In genomic region chr6:77638784-77639183, GRCm38 (mm10) we compare ENCODE assay signal across 26 mouse cellular contexts.
DNase-seq lines count a peak whose midpoint lies in the region; ATAC-seq and TF ChIP-seq lines count a peak whose summit lies in the region.
"Had no signal": no experiment of that assay in that cellular context is flagged by ENCODE, and none has a peak within 500 bp of the region (broad histone marks: within the 10 kb centered on the region; RNA-seq: fewer than 3 reads in every experiment).

No protein-coding gene starts in this region.

- no peaks in the 10 kb centered on the region for H3K36me3 ChIP-seq in lung, embryonic 14.5 days (ENCODE audit: insufficient read depth)
- H3K36me3 ChIP-seq: embryonic facial prominence, embryonic 12.5 days; G1E; heart, embryonic 12.5 days; midbrain, embryonic 12.5 days had no signal

- H3K9ac ChIP-seq in lung, embryonic 14.5 days, result no peak overlapping the region
- H3K9ac ChIP-seq: embryonic facial prominence, embryonic 12.5 days; heart, embryonic 12.5 days; hindbrain, embryonic 13.5 days; midbrain, embryonic 12.5 days had no signal

- H3K4me2 ChIP-seq in lung, embryonic 14.5 days, result no peak overlapping the region
- H3K4me2 ChIP-seq: embryonic facial prominence, embryonic 12.5 days; heart, embryonic 12.5 days; hindbrain, embryonic 13.5 days; midbrain, embryonic 12.5 days had no signal

- H3K9me3 ChIP-seq in lung, embryonic 14.5 days (ENCODE audit: low read depth, low read length), result no peaks in the 10 kb centered on the region
- H3K9me3 ChIP-seq: embryonic facial prominence, embryonic 12.5 days; heart, embryonic 12.5 days; hindbrain, embryonic 13.5 days; megakaryocyte, embryonic 14.5 days; midbrain, embryonic 12.5 days had no signal

- peak; percentile 44; the same call in 1 of the 2 replicates for ATAC-seq in frontal cortex, adult (ENCODE audit: low TSS enrichment)
- no peak for ATAC-seq in lung, embryonic 14.5 days (ENCODE audit: insufficient read depth)
- ATAC-seq: inflammation-experienced regulatory T-cells, adult 6 months had no signal

- no peak for TF ChIP-seq POLR2A in brain, embryonic 14.5 days (IDR thresholded peaks at IDR 0.05; ENCODE audit: borderline replicate concordance, extremely low read depth, insufficient read depth, insufficient read length, poor library complexity, severe bottlenecking)

- no peaks in the 10 kb centered on the region for H3K4me1 ChIP-seq in lung, embryonic 14.5 days (ENCODE audit: insufficient read depth)
- H3K4me1 ChIP-seq: embryonic facial prominence, embryonic 12.5 days; heart, embryonic 12.5 days; hindbrain, embryonic 13.5 days; megakaryocyte, embryonic 14.5 days; midbrain, embryonic 12.5 days had no signal

- peak; percentile 11; the same call in 1 of the 2 replicates for TF ChIP-seq CTCF in lung, embryonic 14.5 days (IDR thresholded peaks at IDR 0.05; ENCODE audit: low read depth)
- peak; percentile 18; the same call in 1 of the 2 replicates for TF ChIP-seq CTCF in brain, embryonic 14.5 days (IDR thresholded peaks at IDR 0.05; ENCODE audit: borderline replicate concordance, extremely low read depth, insufficient read depth, insufficient read length)

- WGBS in lung, embryonic 14.5 days, result 76% methylated on average over 2 of the region's 2 CpGs

- H3K27ac ChIP-seq in lung, embryonic 14.5 days (ENCODE audit: low read depth), result no peak overlapping the region
- H3K27ac ChIP-seq: embryonic facial prominence, embryonic 12.5 days; heart, adult 2 months; hindbrain, embryonic 13.5 days; midbrain, embryonic 12.5 days had no signal

- DNase-seq in cerebellum, postnatal 10 days, result peak; percentile 33
- no peak for DNase-seq in cerebellum, adult 9-10 months
- DNase-seq in frontal cortex, postnatal 25 days (ENCODE audit: low spot score in 2 of 2), result no peak
- peak; percentile 19 for DNase-seq in lung, embryonic 14.5 days
- DNase-seq in lung, postnatal 25 days (ENCODE audit: low spot score), result no peak
- DNase-seq in brain, embryonic 14.5 days (ENCODE audit: low read depth), result peak; percentile 61
- DNase-seq: adrenal gland, adult 8-10 months; cerebellum, adult 11-12 months; embryo, embryonic 11 days; heart, adult 2 months; heart, postnatal 4 days; kidney, adult 11 months; kidney, postnatal 25 days; layer of hippocampus, postnatal 36 days; lung, postnatal 4 days; right cerebral cortex, postnatal 4 days; thymus, adult 2 months; thymus, postnatal 36 days had no signal

- no peak overlapping the region for H3K4me3 ChIP-seq in lung, embryonic 14.5 days (ENCODE audit: low read depth, low read length)
- H3K4me3 ChIP-seq: embryonic facial prominence, embryonic 12.5 days; heart, adult 2 months; heart, embryonic 12.5 days; hindbrain, embryonic 13.5 days; megakaryocyte, embryonic 14.5 days; midbrain, embryonic 12.5 days had no signal

- no peaks in the 10 kb centered on the region for H3K27me3 ChIP-seq in lung, embryonic 14.5 days (ENCODE audit: insufficient read depth, low read length)
- H3K27me3 ChIP-seq: embryonic facial prominence, embryonic 12.5 days; heart, embryonic 12.5 days; hindbrain, embryonic 13.5 days; megakaryocyte, embryonic 14.5 days; midbrain, embryonic 12.5 days had no signal

Comparison
In these comparisons a context has a peak if more than half of its experiments do, and no peak if none do; other contexts are left out.
1. DNase-seq: peak in cerebellum, postnatal 10 days (2 of 2), lung, embryonic 14.5 days (single experiment) and brain, embryonic 14.5 days (single experiment); none in cerebellum, adult 9-10 months (single experiment), frontal cortex, postnatal 25 days (0 of 2) and lung, postnatal 25 days (single experiment).